ENCODE assay signal across 8 mouse cellular contexts in the genomic region with DNA sequence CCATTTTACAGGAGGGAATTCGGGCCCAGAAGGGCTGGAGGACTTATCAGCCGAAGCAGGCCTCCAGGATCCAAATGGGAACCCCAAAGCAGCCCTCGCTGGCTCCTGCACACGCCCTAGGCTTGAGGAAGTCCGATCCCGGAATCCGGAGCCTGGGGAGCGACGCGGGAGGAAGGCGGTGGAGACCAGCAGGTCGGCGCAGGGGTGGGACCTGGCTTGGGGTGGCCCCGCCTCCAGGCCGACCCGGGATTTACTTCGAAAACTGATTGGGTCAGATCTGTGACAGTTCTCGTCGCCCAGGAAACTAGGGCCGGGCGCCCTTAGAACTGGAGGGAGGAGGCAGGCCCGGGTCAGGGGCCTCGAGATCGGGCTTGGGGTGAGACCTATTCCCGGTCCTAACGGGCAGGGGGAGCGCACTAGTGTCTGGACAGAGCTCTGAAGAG. TPM values are rescaled to one million over a fixed set of nuclear protein-coding genes. Genes with fewer than 3 reads are reported as not detected.
DNase-seq lines count a peak whose midpoint lies in the region; ATAC-seq and TF ChIP-seq lines count a peak whose summit lies in the region.

A gene (minus strand): TSS at position 232 of the 443 bp plus-strand sequence.

- no peaks in the 10 kb centered on the region for H3K36me3 ChIP-seq in forebrain, embryonic 11.5 days (ENCODE audit: control insufficient read depth, insufficient read depth, low read length)
- H3K36me3 ChIP-seq in heart, embryonic 16.5 days (ENCODE audit: control insufficient read depth, insufficient read depth): 0 out of 2 replicates have a peak, but pooled peaks cover 2% of the 10 kb centered on the region
- H3K36me3 ChIP-seq in liver, embryonic 16.5 days (ENCODE audit: control insufficient read depth, insufficient read depth): no peaks in the 10 kb centered on the region
- H3K36me3 ChIP-seq in neural tube, embryonic 13.5 days: peaks cover 13% of the 10 kb centered on the region
- H3K36me3 ChIP-seq in testis, adult 2 months (ENCODE audit: control insufficient read depth, insufficient read depth, low read length): no peaks in the 10 kb centered on the region

- H3K4me2 ChIP-seq in forebrain, embryonic 11.5 days (ENCODE audit: low read depth, low read length, severe bottlenecking): peak within 1 kb of the TSS; percentile 97
- H3K4me2 ChIP-seq in heart, embryonic 16.5 days (ENCODE audit: low read depth, low read length): peak within 1 kb of the TSS; percentile 91
- H3K4me2 ChIP-seq in liver, embryonic 16.5 days (ENCODE audit: low read depth, low read length): peak within 1 kb of the TSS; percentile 93
- peak within 1 kb of the TSS; percentile 99 for H3K4me2 ChIP-seq in neural tube, embryonic 13.5 days

- peak; percentile 86 for ATAC-seq in forebrain, embryonic 11.5 days (replicated peaks; ENCODE audit: low FRiP score)
- peak; percentile 90 for ATAC-seq in heart, embryonic 16.5 days (replicated peaks; ENCODE audit: extremely low read depth, insufficient read depth, low FRiP score)
- ATAC-seq in liver, embryonic 16.5 days (ENCODE audit: low read depth): peak; percentile 92
- ATAC-seq in neural tube, embryonic 13.5 days (ENCODE audit: low read depth): peak; percentile 82

- peak; percentile 70; the same call in 1 of the 2 replicates for TF ChIP-seq POLR2A in testis, adult 2 months (IDR thresholded peaks at IDR 0.05; ENCODE audit: control insufficient read depth, low read depth, low read length)

- H3K4me1 ChIP-seq in forebrain, embryonic 11.5 days (replicated peaks; ENCODE audit: control insufficient read depth, insufficient read depth, low read length): peaks cover 15% of the 10 kb centered on the region
- peaks cover 18% of the 10 kb centered on the region for H3K4me1 ChIP-seq in heart, embryonic 16.5 days (ENCODE audit: control insufficient read depth, insufficient read depth, low read length)
- peaks cover 17% of the 10 kb centered on the region for H3K4me1 ChIP-seq in liver, embryonic 16.5 days (ENCODE audit: control insufficient read depth, low read depth, low read length)
- H3K4me1 ChIP-seq in neural tube, embryonic 13.5 days (replicated peaks): peaks cover 44% of the 10 kb centered on the region
- peaks cover 18% of the 10 kb centered on the region for H3K4me1 ChIP-seq in testis, adult 2 months (ENCODE audit: control insufficient read depth, insufficient read depth, low read length)

- peak; percentile 76 to 85 for DNase-seq in CD8-positive naive resting alpha-beta T cell, adult 2 months (ENCODE audit: low read depth in 2 of 2, low spot score in 2 of 2)
- peak; percentile 86 for DNase-seq in c-Kit-positive CD71-negative TER-119-negative erythroid progenitor cells, embryonic 14.5 days (ENCODE audit: low read depth)
- peak; percentile 93 for DNase-seq in forebrain, embryonic 11.5 days (ENCODE audit: low spot score)
- peak; percentile 95 to 97 for DNase-seq in kidney, postnatal 4 days

- no peaks in the 10 kb centered on the region for H3K27me3 ChIP-seq in forebrain, embryonic 11.5 days (ENCODE audit: control insufficient read depth, insufficient read depth, low read length)
- H3K27me3 ChIP-seq in heart, embryonic 16.5 days (ENCODE audit: control insufficient read depth, insufficient read depth, low read length): no peaks in the 10 kb centered on the region
- H3K27me3 ChIP-seq in liver, embryonic 16.5 days (ENCODE audit: control insufficient read depth, insufficient read depth, low read depth, low read length): no peaks in the 10 kb centered on the region
- H3K27me3 ChIP-seq in neural tube, embryonic 13.5 days: 0 out of 2 replicates have a peak, but pooled peaks cover under 1% of the 10 kb centered on the region
- no peaks in the 10 kb centered on the region for H3K27me3 ChIP-seq in testis, adult 2 months (ENCODE audit: control insufficient read depth, insufficient read depth, low read length)

- WGBS in forebrain, embryonic 11.5 days: under 1% methylated on average over 27 of the region's 27 CpGs
- WGBS in heart, embryonic 16.5 days: under 1% methylated on average over 27 of the region's 27 CpGs
- WGBS in liver, embryonic 16.5 days (ENCODE audit: insufficient replicate concordance): 0% methylated on average over 27 of the region's 27 CpGs
- WGBS in neural tube, embryonic 13.5 days: under 1% methylated on average over 27 of the region's 27 CpGs

- peak within 1 kb of the TSS; percentile 65 for H3K4me3 ChIP-seq in forebrain, embryonic 11.5 days (ENCODE audit: low read depth, low read length)
- H3K4me3 ChIP-seq in heart, embryonic 16.5 days (ENCODE audit: low read length): peak within 1 kb of the TSS; percentile 85
- H3K4me3 ChIP-seq in liver, embryonic 16.5 days (ENCODE audit: low read depth, low read length): peak within 1 kb of the TSS; percentile 79
- H3K4me3 ChIP-seq in neural tube, embryonic 13.5 days: peak within 1 kb of the TSS; percentile 70
- peak within 1 kb of the TSS; percentile 94 for H3K4me3 ChIP-seq in testis, adult 2 months (ENCODE audit: control insufficient read depth, low read depth, low read length)

- H3K9me3 ChIP-seq in forebrain, embryonic 11.5 days (ENCODE audit: control insufficient read depth, low read length): no peaks in the 10 kb centered on the region
- H3K9me3 ChIP-seq in heart, embryonic 16.5 days (replicated peaks; ENCODE audit: control insufficient read depth, low read length): no peaks in the 10 kb centered on the region
- no peaks in the 10 kb centered on the region for H3K9me3 ChIP-seq in liver, embryonic 16.5 days (replicated peaks; ENCODE audit: control insufficient read depth, low read length)
- no peaks in the 10 kb centered on the region for H3K9me3 ChIP-seq in neural tube, embryonic 13.5 days

- peak within 1 kb of the TSS; percentile 91 for H3K9ac ChIP-seq in forebrain, embryonic 11.5 days (ENCODE audit: low read length)
- peak within 1 kb of the TSS; percentile 95 for H3K9ac ChIP-seq in heart, embryonic 16.5 days (ENCODE audit: low read length)
- H3K9ac ChIP-seq in liver, embryonic 16.5 days (ENCODE audit: low read depth, low read length): peak within 1 kb of the TSS; percentile 81
- H3K9ac ChIP-seq in neural tube, embryonic 13.5 days: peak within 1 kb of the TSS; percentile 91

- H3K27ac ChIP-seq in forebrain, embryonic 11.5 days (ENCODE audit: low read depth, low read length): peak within 1 kb of the TSS; percentile 91
- peak within 1 kb of the TSS; percentile 98 for H3K27ac ChIP-seq in heart, embryonic 16.5 days (ENCODE audit: low read length)
- peak within 1 kb of the TSS; percentile 89 for H3K27ac ChIP-seq in liver, embryonic 16.5 days (ENCODE audit: low read length)
- peak within 1 kb of the TSS; percentile 96 for H3K27ac ChIP-seq in neural tube, embryonic 13.5 days (replicated peaks)
- peak within 1 kb of the TSS; percentile 93 for H3K27ac ChIP-seq in testis, adult 2 months (ENCODE audit: control insufficient read depth, insufficient read depth, low read depth, low read length)

- no peak for TF ChIP-seq CTCF in testis, adult 2 months (IDR thresholded peaks at IDR 0.05; ENCODE audit: control insufficient read depth, insufficient read depth, insufficient replicate concordance, low read depth, low read length)

RNA-seq across cellular contexts. Expression of the gene that starts here (rescaled TPM):
- polyA plus RNA-seq in forebrain, embryonic 11.5 days (2014; fragmentation: Nextera tagmentation; extraction: Ambion mirVana): 32.7 and 34.3 TPM in 2 replicates
- 20.8 and 22.3 TPM in 2 replicates for polyA plus RNA-seq in heart, embryonic 16.5 days (2015; fragmentation: Nextera tagmentation; extraction: Ambion mirVana)
- 5.2 and 5.3 TPM in 2 replicates for polyA plus RNA-seq in liver, embryonic 16.5 days (2015; fragmentation: Nextera tagmentation; extraction: Ambion mirVana)
- 50.6 and 57.0 TPM in 2 replicates for polyA plus RNA-seq in neural tube, embryonic 13.5 days (2015; fragmentation: Nextera tagmentation; extraction: Ambion mirVana)
- polyA plus RNA-seq in testis, adult 2 months (2012; rRNA removed): 205 and 212 TPM in 2 replicates

Comparison
In these comparisons a context has a peak if more than half of its experiments do, and no peak if none do; other contexts are left out.
1. Peak in every context shown above with its lines: DNase-seq, ATAC-seq, H3K4me3 ChIP-seq and H3K27ac ChIP-seq.